Mouse (Mus musculus) forebrain, embryonic 10.5 days (tissue): ENCODE results near the gene Nfkbil1. TPM values are rescaled to one million over a fixed set of nuclear protein-coding genes. Genes with fewer than 3 reads are reported as not detected.
A peak's percentile ranks its signal among the peaks of the same experiment; 100 is the strongest.

ENCODE experiments used
- DNase-seq: peaks from one replicate; pipeline ENCODE4 v3.0.0-alpha.2; 2017; ENCODE audit warnings: low spot score; ENCODE audit errors: extremely low spot score
- H3K27ac ChIP-seq: fragments of 300-500 bp; sonication (generic); 2 replicates; pipeline ENCODE4 v1.5.1; 2016; ENCODE audit warnings: mild to moderate bottlenecking
- H3K27me3 ChIP-seq: fragments of 300-500 bp; sonication (generic); 2 replicates; pipeline ENCODE4 v1.6.1; 2016; ENCODE audit warnings: mild to moderate bottlenecking; ENCODE audit not compliant: poor library complexity, severe bottlenecking
- H3K36me3 ChIP-seq: fragments of 300-500 bp; sonication (generic); replicated peaks from 2 replicates; pipeline ENCODE4 v1.6.1; 2016; ENCODE audit warnings: mild to moderate bottlenecking, moderate library complexity
- H3K4me1 ChIP-seq: fragments of 300-500 bp; sonication (generic); 2 replicates; pipeline ENCODE4 v1.6.1; 2016
- H3K4me3 ChIP-seq: fragments of 300-500 bp; sonication (generic); 2 replicates; pipeline ENCODE4 v1.5.1; 2016; ENCODE audit warnings: mild to moderate bottlenecking, moderate library complexity
- H3K9me3 ChIP-seq: fragments of 300-500 bp; sonication (generic); 2 replicates; pipeline ENCODE4 v1.6.1; 2016; ENCODE audit warnings: mild to moderate bottlenecking, moderate library complexity
- WGBS: fragments of 180-500 bp; shearing (Covaris S2); methylation state at CpG from one replicate; pipeline ENCODE4 v1.1.7; 2016; 5-methylcytosine and 5-hydroxymethylcytosine counted together
- polyA plus RNA-seq: library from polyadenylated mRNA; unstranded; fragments of >200 nt; fragmentation: Nextera tagmentation; extraction: Ambion mirVana; gene quantifications from 2 replicates; pipeline ENCODE4 v1.2.1, GENCODE M21; 2016

Gene Nfkbil1
- polyA plus RNA-seq, 1 experiment from 2014 or later: 10.0 TPM

GRCm38 (mm10) chr17:35261651-35262050 lies 26.1 kb upstream of the Nfkbil1 start:
- H3K27me3 ChIP-seq: peaks cover 59% of the 10 kb centered on the region
- no peaks in the 10 kb centered on the region for H3K36me3 ChIP-seq
- no peak for DNase-seq
- H3K4me1 ChIP-seq: peaks cover 25% of the 10 kb centered on the region
- no peaks in the 10 kb centered on the region for H3K9me3 ChIP-seq
- H3K4me3 ChIP-seq: no peak overlapping the region
- H3K27ac ChIP-seq: no peak overlapping the region
- WGBS: 79% methylated on average over 13 of the region's 13 CpGs

GRCm38 (mm10) chr17:35259621-35260020 lies 24.0 kb upstream of the Nfkbil1 start:
- no peak overlapping the region for H3K4me3 ChIP-seq
- no peaks in the 10 kb centered on the region for H3K9me3 ChIP-seq
- peaks cover under 1% of the 10 kb centered on the region for H3K36me3 ChIP-seq
- DNase-seq: no peak
- WGBS: 90% methylated on average over 4 of the region's 4 CpGs
- no peak overlapping the region for H3K27ac ChIP-seq
- peaks cover 42% of the 10 kb centered on the region for H3K27me3 ChIP-seq
- H3K4me1 ChIP-seq: peaks cover 25% of the 10 kb centered on the region

GRCm38 (mm10) chr17:35258492-35259478 lies 23.2 kb upstream of the Nfkbil1 start:
- peaks cover 9% of the 10 kb centered on the region for H3K36me3 ChIP-seq
- H3K27me3 ChIP-seq: peaks cover 34% of the 10 kb centered on the region
- DNase-seq: no peak
- H3K27ac ChIP-seq: no peak overlapping the region
- 69% methylated on average over 14 of the region's 14 CpGs for WGBS
- peaks cover 20% of the 10 kb centered on the region for H3K4me1 ChIP-seq
- no peaks in the 10 kb centered on the region for H3K9me3 ChIP-seq
- H3K4me3 ChIP-seq: no peak overlapping the region

- H3K27me3 ChIP-seq: peaks cover 26% of the 10 kb centered on the region
- no peaks in the 10 kb centered on the region for H3K9me3 ChIP-seq
- H3K27ac ChIP-seq: 0 out of 2 replicates have a peak overlapping the region, but pooled peaks have one; percentile 44
- peak overlapping the region; percentile 39 for H3K4me3 ChIP-seq
- WGBS: 17% methylated on average over 17 of the region's 17 CpGs
- H3K36me3 ChIP-seq: peaks cover 17% of the 10 kb centered on the region
- H3K4me1 ChIP-seq: peaks cover 12% of the 10 kb centered on the region
- DNase-seq: peak; percentile 84
Measured at GRCm38 (mm10) chr17:35257824-35258491, 22.4 kb upstream of the Nfkbil1 start.

GRCm38 (mm10) chr17:35257378-35257777 lies 21.8 kb upstream of the Nfkbil1 start:
- DNase-seq: no peak
- peaks cover 23% of the 10 kb centered on the region for H3K36me3 ChIP-seq
- H3K9me3 ChIP-seq: no peaks in the 10 kb centered on the region
- H3K27ac ChIP-seq: no peak overlapping the region
- H3K4me3 ChIP-seq: no peak overlapping the region
- peaks cover 6% of the 10 kb centered on the region for H3K4me1 ChIP-seq
- WGBS: 93% methylated on average over 1 of the region's 1 CpGs
- peaks cover 20% of the 10 kb centered on the region for H3K27me3 ChIP-seq

GRCm38 (mm10) chr17:35255704-35256103 lies 20.1 kb upstream of the Nfkbil1 start:
- WGBS: 68% methylated on average over 4 of the region's 4 CpGs
- H3K9me3 ChIP-seq: no peaks in the 10 kb centered on the region
- H3K4me3 ChIP-seq: no peak overlapping the region
- no peak overlapping the region for H3K27ac ChIP-seq
- peaks cover 40% of the 10 kb centered on the region for H3K36me3 ChIP-seq
- no peak for DNase-seq
- peaks cover 10% of the 10 kb centered on the region for H3K27me3 ChIP-seq
- H3K4me1 ChIP-seq: 0 out of 2 replicates have a peak, but pooled peaks cover 4% of the 10 kb centered on the region

GRCm38 (mm10) chr17:35255301-35255700 lies 19.7 kb upstream of the Nfkbil1 start:
- DNase-seq: no peak

GRCm38 (mm10) chr17:35254241-35255098 lies 18.9 kb upstream of the Nfkbil1 start:
- Histone ChIP-seq H3K4me1 (0 out of 2 replicates have a peak, but pooled peaks cover 4% of the 10 kb centered on the region), H3K36me3 (peaks cover 52% of the 10 kb centered on the region), H3K27ac (no peak overlapping the region), H3K27me3 (peaks cover 10% of the 10 kb centered on the region), H3K9me3 (no peaks in the 10 kb centered on the region), H3K4me3 (no peak overlapping the region)
- 57% methylated on average over 11 of the region's 11 CpGs for WGBS
- peak; percentile 62 for DNase-seq

More at GRCm38 (mm10) chr17:35255301-35255700, 19.7 kb upstream of the Nfkbil1 start:
- Histone ChIP-seq H3K4me1 (0 out of 2 replicates have a peak, but pooled peaks cover 4% of the 10 kb centered on the region), H3K27ac (no peak overlapping the region), H3K36me3 (peaks cover 44% of the 10 kb centered on the region), H3K27me3 (peaks cover 10% of the 10 kb centered on the region), H3K9me3 (no peaks in the 10 kb centered on the region), H3K4me3 (no peak overlapping the region)
- WGBS: 68% methylated on average over 3 of the region's 3 CpGs

GRCm38 (mm10) chr17:35253293-35254093 lies 17.9 kb upstream of the Nfkbil1 start:
- Histone ChIP-seq H3K4me3 (0 out of 2 replicates have a peak overlapping the region, but pooled peaks have one; percentile 2), H3K36me3 (peaks cover 62% of the 10 kb centered on the region), H3K4me1 (0 out of 2 replicates have a peak, but pooled peaks cover 4% of the 10 kb centered on the region), H3K9me3 (no peaks in the 10 kb centered on the region), H3K27ac (no peak overlapping the region), H3K27me3 (peaks cover 10% of the 10 kb centered on the region)
- DNase-seq: no peak
- 92% methylated on average over 32 of the region's 32 CpGs for WGBS

GRCm38 (mm10) chr17:35252619-35253292 lies 17.2 kb upstream of the Nfkbil1 start:
- peaks cover 10% of the 10 kb centered on the region for H3K27me3 ChIP-seq
- no peak overlapping the region for H3K27ac ChIP-seq
- H3K9me3 ChIP-seq: no peaks in the 10 kb centered on the region
- 0 out of 2 replicates have a peak, but pooled peaks cover under 1% of the 10 kb centered on the region for H3K4me1 ChIP-seq
- WGBS: 91% methylated on average over 18 of the region's 18 CpGs
- peaks cover 69% of the 10 kb centered on the region for H3K36me3 ChIP-seq
- no peak for DNase-seq
- no peak overlapping the region for H3K4me3 ChIP-seq

- peaks cover 77% of the 10 kb centered on the region for H3K36me3 ChIP-seq
- WGBS: 90% methylated on average over 5 of the region's 5 CpGs
- DNase-seq: no peak
- peaks cover 6% of the 10 kb centered on the region for H3K27me3 ChIP-seq
- H3K4me3 ChIP-seq: no peak overlapping the region
- 0 out of 2 replicates have a peak, but pooled peaks cover 3% of the 10 kb centered on the region for H3K4me1 ChIP-seq
- H3K27ac ChIP-seq: no peak overlapping the region
- no peaks in the 10 kb centered on the region for H3K9me3 ChIP-seq
Measured at GRCm38 (mm10) chr17:35251981-35252380, 16.4 kb upstream of the Nfkbil1 start.
